Mouse (Mus musculus) layer of hippocampus, adult 8-10 months (tissue): Measurements from ENCODE around the gene Gucy2f. TPM values are rescaled to one million over a fixed set of nuclear protein-coding genes. Genes with fewer than 3 reads are reported as not detected.
"Not testable (repeated sequence)": the region's sequence is repeated elsewhere in the genome, so short reads cannot be mapped to it uniquely, and the experiment has no call there.

Source experiments
- DNase-seq, 2 experiments: peaks; one replicate each; pipeline ENCODE4 v3.0.0; 2022; ENCODE audit warnings: low spot score in 2 of 2
- total RNA-seq, 4 experiments: library from RNA; stranded (reverse); gene quantifications; 2 replicates each; pipeline ENCODE4 v1.2.4; 2022

Gene Gucy2f
- total RNA-seq = 1 to 10 TPM in 1 of 4 experiments, under 1 TPM in 3; 0.41 to 1.0 (median 0.72) TPM

GRCm38 (mm10) chrX:142196831-142197230 lies at the start of gene Gucy2f:
Gene Gucy2f, minus strand, starts transcription at chrX:142196931.
- no peak for DNase-seq

- no peak for DNase-seq
These were observed 49.1 kb upstream of the Gucy2f start for GRCm38 (mm10) chrX:142245682-142246327.

- DNase-seq = no peak
These were observed 40.4 kb upstream of the Gucy2f start for GRCm38 (mm10) chrX:142237101-142237500.

- DNase-seq = not testable (repeated sequence)
These were observed 39.4 kb upstream of the Gucy2f start for GRCm38 (mm10) chrX:142236146-142236545.

GRCm38 (mm10) chrX:142228769-142229158 lies 32.0 kb upstream of the Gucy2f start:
- DNase-seq = no peak

- DNase-seq = peak; percentile 56 to 58
These were observed 31.5 kb upstream of the Gucy2f start for GRCm38 (mm10) chrX:142228055-142228768.

- DNase-seq = no peak
These were observed 30.8 kb upstream of the Gucy2f start for GRCm38 (mm10) chrX:142227398-142228054.

GRCm38 (mm10) chrX:142226542-142226941 lies 29.8 kb upstream of the Gucy2f start, which contains the start of gene Nxt2:
Gene Nxt2, plus strand, starts transcription at chrX:142226770.
- no peak for DNase-seq

GRCm38 (mm10) chrX:142200295-142200694 lies 3.6 kb upstream of the Gucy2f start:
- peak; percentile 19 to 26 for DNase-seq

- no peak for DNase-seq
These were observed 1.2 kb downstream of the Gucy2f start for GRCm38 (mm10) chrX:142195551-142195950.

GRCm38 (mm10) chrX:142194420-142194819 lies 2.3 kb downstream of the Gucy2f start:
- peak; percentile 3 to 20 for DNase-seq

GRCm38 (mm10) chrX:142190355-142190754 lies 6.4 kb downstream of the Gucy2f start:
- no peak for DNase-seq

- DNase-seq = peak; percentile 10 to 38
These were observed 7.6 kb downstream of the Gucy2f start for GRCm38 (mm10) chrX:142189023-142189703.

GRCm38 (mm10) chrX:142182026-142182425 lies 14.7 kb downstream of the Gucy2f start:
- no peak for DNase-seq

- DNase-seq = no peak
These were observed 19.8 kb downstream of the Gucy2f start for GRCm38 (mm10) chrX:142176981-142177380.

GRCm38 (mm10) chrX:142115779-142116178 lies 81.0 kb downstream of the Gucy2f start:
- DNase-seq = no peak

GRCm38 (mm10) chrX:142111236-142111635 lies 85.5 kb downstream of the Gucy2f start:
- no peak for DNase-seq

GRCm38 (mm10) chrX:142096904-142097303 lies 99.8 kb downstream of the Gucy2f start:
- peak in 1 of 2 experiments; percentile 14 for DNase-seq

- DNase-seq = no peak
These were observed 101.2 kb downstream of the Gucy2f start for GRCm38 (mm10) chrX:142095579-142095978.

GRCm38 (mm10) chrX:142062585-142062984 lies 134.1 kb downstream of the Gucy2f start:
- no peak for DNase-seq
